Mouse (Mus musculus) midbrain, embryonic 12.5 days (tissue): Measurements from ENCODE around the gene Gm20594. TPM values are rescaled to one million over a fixed set of nuclear protein-coding genes. Genes with fewer than 3 reads are reported as not detected.

Experiments
- ATAC-seq: fragments of 200-750 bp; cut with Nextera tagmentation; 2 replicates; pipeline ENCODE4 v1.8.0; 2017; ENCODE audit warnings: low read depth, moderate TSS enrichment, moderate library complexity; ENCODE audit not compliant: low FRiP score
- H3K27ac ChIP-seq: fragments of 300-500 bp; sonication (generic); replicated peaks from 2 replicates; pipeline ENCODE4 v1.5.1; 2016; ENCODE audit warnings: mild to moderate bottlenecking
- H3K27me3 ChIP-seq: fragments of 300-500 bp; sonication (generic); 2 replicates; pipeline ENCODE4 v1.6.1; 2016; ENCODE audit warnings: mild to moderate bottlenecking
- H3K36me3 ChIP-seq: fragments of 300-500 bp; sonication (generic); 2 replicates; pipeline ENCODE4 v1.6.1; 2016
- H3K4me1 ChIP-seq: fragments of 300-500 bp; sonication (generic); 2 replicates; pipeline ENCODE4 v1.6.1; 2016
- H3K4me2 ChIP-seq: fragments of 300-500 bp; sonication (generic); replicated peaks from 2 replicates; pipeline ENCODE4 v1.6.1; 2016; ENCODE audit warnings: mild to moderate bottlenecking, moderate library complexity
- H3K4me3 ChIP-seq: fragments of 300-500 bp; sonication (generic); 2 replicates; pipeline ENCODE4 v1.5.1; 2016; ENCODE audit warnings: mild to moderate bottlenecking
- H3K9ac ChIP-seq: fragments of 300-500 bp; sonication (generic); replicated peaks from 2 replicates; pipeline ENCODE4 v1.6.1; 2016; ENCODE audit warnings: mild to moderate bottlenecking, moderate library complexity
- H3K9me3 ChIP-seq: fragments of 300-500 bp; sonication (generic); 2 replicates; pipeline ENCODE4 v1.6.1; 2016; ENCODE audit warnings: mild to moderate bottlenecking
- WGBS: fragments of 180-500 bp; shearing (Covaris S2); methylation state at CpG from one replicate; pipeline ENCODE4 v1.1.7; 2016; 5-methylcytosine and 5-hydroxymethylcytosine counted together
- polyA plus RNA-seq: library from polyadenylated mRNA; unstranded; fragments of >200 nt; fragmentation: Nextera tagmentation; extraction: Ambion mirVana; gene quantifications from 2 replicates; pipeline ENCODE4 v1.2.1, GENCODE M21; 2016

The Gm20594 gene
- not detected in 2 replicates for polyA plus RNA-seq

GRCm38 (mm10) chr6:79817616-79818015 is at the start of gene Gm20594:
TSS of gene Gm20594 (plus strand) at chr6:79817916.
- no peaks in the 10 kb centered on the region for H3K36me3 ChIP-seq
- no peaks in the 10 kb centered on the region for H3K9me3 ChIP-seq
- no peaks in the 10 kb centered on the region for H3K4me1 ChIP-seq
- ATAC-seq = no peak
- no peak within 1 kb of the TSS for H3K4me2 ChIP-seq
- H3K27ac ChIP-seq = no peak within 1 kb of the TSS
- H3K9ac ChIP-seq = no peak within 1 kb of the TSS
- no peak within 1 kb of the TSS for H3K4me3 ChIP-seq
- WGBS = 59% methylated on average over 1 of the region's 1 CpGs
- H3K27me3 ChIP-seq = no peaks in the 10 kb centered on the region

- WGBS = 83% methylated on average over 4 of the region's 4 CpGs
Observed at GRCm38 (mm10) chr6:79818114-79818513, 398 bp downstream of the Gm20594 start.

GRCm38 (mm10) chr6:79833845-79834244 is 16.1 kb downstream of the Gm20594 start:
- H3K4me1 ChIP-seq = no peaks in the 10 kb centered on the region
- H3K4me2 ChIP-seq = no peak overlapping the region
- H3K9ac ChIP-seq = no peak overlapping the region
- no peaks in the 10 kb centered on the region for H3K36me3 ChIP-seq
- H3K27ac ChIP-seq = no peak overlapping the region
- ATAC-seq = no peak
- WGBS = 84% methylated on average over 4 of the region's 4 CpGs
- H3K9me3 ChIP-seq = peaks cover 3% of the 10 kb centered on the region; the same call in 1 of the 2 replicates
- H3K27me3 ChIP-seq = no peaks in the 10 kb centered on the region
- no peak overlapping the region for H3K4me3 ChIP-seq

More at GRCm38 (mm10) chr6:79818114-79818513, 398 bp downstream of the Gm20594 start:
- Histone ChIP-seq H3K4me3 (no peak overlapping the region), H3K9me3 (no peaks in the 10 kb centered on the region), H3K4me1 (no peaks in the 10 kb centered on the region), H3K9ac (no peak overlapping the region), H3K27me3 (no peaks in the 10 kb centered on the region), H3K4me2 (no peak overlapping the region), H3K27ac (no peak overlapping the region), H3K36me3 (no peaks in the 10 kb centered on the region)
- ATAC-seq = peak; percentile 52; the same call in 1 of the 2 replicates

GRCm38 (mm10) chr6:79846829-79847228 is 29.1 kb downstream of the Gm20594 start:
- no peaks in the 10 kb centered on the region for H3K9me3 ChIP-seq
- H3K27me3 ChIP-seq = no peaks in the 10 kb centered on the region
- H3K27ac ChIP-seq = no peak overlapping the region
- no peak overlapping the region for H3K4me2 ChIP-seq
- no peaks in the 10 kb centered on the region for H3K4me1 ChIP-seq
- H3K4me3 ChIP-seq = no peak overlapping the region
- no peak overlapping the region for H3K9ac ChIP-seq
- no peak for ATAC-seq
- WGBS = 90% methylated on average over 1 of the region's 1 CpGs
- no peaks in the 10 kb centered on the region for H3K36me3 ChIP-seq

Other genes starting within 250 kb of the Gm20594 start
- 4.0 and 5.7 TPM in 2 replicates for gene Lrrtm4, start 201.0 kb downstream of the Gm20594 start, polyA plus RNA-seq